Mouse (Mus musculus) urinary bladder, postnatal 25 days (tissue): Measurements from ENCODE around the gene Adcy10.
A peak's percentile ranks its signal among the peaks of the same experiment; 100 is the strongest.

Source experiments
- DNase-seq: peaks from one replicate; pipeline ENCODE4 v3.0.0; 2022; ENCODE audit warnings: low spot score

The Adcy10 gene

DNA sequence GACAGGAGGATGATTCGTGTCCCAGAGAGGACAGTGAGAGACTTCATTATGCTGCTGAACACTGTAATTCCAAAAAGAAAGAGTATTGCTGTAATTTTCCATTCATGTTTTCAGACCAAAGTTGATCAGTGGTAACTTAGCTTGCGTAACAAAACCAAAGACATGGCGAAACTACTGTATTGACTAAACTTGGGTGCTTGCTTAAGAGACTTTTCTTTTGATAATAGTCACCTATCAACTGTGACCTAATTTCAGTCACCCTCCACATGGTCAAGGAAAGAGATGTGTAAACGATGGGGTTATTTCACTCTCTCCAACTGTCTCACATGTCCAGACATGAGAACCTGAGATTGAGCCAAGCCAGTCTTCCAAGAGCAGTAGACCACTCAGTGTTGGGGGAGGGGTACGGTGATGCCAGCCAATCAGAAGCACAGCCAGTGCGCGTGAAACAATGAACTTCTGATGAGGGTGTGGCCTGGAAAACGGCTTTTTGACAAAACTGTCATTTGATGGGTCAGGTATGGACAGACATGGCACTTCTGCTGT lies at the start of gene Adcy10:
Gene Adcy10, plus strand, starts transcription at position 496 of the 546 bp plus-strand sequence.
- DNase-seq: no peak

DNA sequence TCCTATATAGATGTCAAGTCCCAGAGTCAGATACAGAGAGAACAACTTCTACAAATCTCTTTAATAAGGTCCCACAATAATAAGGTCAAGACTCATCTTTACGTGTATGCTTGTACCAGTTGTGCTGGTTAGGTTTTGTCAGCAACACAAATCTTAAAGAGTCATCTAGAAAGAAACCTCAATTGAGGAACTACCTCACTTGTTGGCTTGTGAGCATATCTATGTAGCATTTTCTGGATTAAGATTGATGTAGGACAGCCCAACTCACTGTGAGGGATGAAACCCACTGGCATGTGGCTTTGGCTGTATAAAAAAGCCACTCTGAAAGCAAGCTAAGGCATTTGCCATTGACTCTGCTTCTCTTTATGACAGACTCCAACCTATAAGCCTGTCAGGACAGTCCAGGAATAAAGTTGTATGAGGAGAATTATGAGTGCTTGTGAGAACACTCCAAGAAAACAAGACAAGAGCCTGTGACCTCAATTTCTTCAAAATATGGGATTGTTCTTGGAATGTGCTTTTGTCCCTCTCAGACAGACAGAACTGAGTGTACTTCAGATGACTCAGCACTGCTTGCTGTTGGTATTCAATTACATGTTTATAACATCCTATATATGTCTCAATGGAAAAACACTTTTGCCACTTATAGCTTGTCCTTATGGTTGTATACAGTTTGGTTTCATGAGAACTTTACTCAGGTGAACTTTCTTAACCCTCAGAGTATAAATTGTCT lies 46.5 kb upstream of the Adcy10 start:
- no peak for DNase-seq

DNA sequence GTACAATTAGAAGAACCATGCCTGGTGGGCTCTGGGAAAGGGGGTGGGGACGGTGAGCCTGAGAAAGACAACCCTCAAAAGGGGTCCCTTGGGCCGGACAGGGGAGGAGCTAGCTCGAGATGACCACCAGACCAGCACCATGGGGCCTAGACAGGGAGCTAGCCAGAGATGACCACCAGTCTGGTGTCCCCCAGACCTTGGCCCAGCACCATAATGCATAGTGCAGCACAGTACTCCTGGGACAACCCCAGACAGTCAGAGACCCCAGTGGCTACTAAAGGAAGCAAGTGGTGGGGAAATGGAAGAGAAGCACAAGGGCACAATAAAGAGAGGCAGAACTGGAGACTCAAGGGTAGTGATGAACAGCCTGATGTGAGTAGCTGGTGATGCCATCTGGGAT lies 44.2 kb upstream of the Adcy10 start:
- no peak for DNase-seq

DNA sequence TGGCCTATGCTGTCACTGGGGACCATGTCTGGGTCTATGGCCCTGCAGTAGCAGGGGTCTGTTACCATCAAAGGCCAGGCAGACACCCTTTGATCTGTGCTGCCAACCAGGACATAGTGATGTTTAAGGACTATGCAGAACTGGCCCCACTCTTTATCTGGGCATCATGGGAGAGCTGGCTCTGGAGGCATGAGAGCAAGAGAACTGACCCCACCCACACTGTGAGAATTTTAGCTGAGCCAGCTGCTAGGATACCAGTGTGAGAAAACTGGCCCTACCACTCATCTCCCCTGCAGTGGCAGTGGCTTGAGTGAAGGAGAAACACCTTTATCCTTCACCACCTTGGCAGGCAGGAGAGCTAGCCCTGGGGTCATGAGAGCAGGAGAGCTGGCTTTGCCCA lies 43.8 kb upstream of the Adcy10 start:
- no peak for DNase-seq

DNA sequence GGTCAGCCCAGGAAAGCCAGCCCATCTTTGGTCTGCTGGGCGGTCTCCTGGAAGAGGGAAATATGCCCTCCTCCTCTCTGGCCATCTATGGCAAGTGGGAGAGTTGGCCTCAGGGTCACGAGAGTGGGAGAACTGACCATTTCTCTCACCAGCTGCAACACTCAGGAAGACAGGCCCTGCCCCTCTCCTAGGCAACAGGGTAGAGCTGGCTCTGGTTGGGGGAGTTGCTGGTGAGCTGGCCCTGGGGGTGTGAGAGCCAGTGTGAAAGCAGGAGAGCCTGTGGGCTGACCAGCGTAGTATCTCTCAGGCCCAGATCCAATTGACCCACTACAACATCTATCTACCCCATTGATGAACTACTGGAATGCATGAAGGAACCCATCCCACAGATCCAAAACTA lies 43.3 kb upstream of the Adcy10 start:
- DNase-seq: no peak

DNA sequence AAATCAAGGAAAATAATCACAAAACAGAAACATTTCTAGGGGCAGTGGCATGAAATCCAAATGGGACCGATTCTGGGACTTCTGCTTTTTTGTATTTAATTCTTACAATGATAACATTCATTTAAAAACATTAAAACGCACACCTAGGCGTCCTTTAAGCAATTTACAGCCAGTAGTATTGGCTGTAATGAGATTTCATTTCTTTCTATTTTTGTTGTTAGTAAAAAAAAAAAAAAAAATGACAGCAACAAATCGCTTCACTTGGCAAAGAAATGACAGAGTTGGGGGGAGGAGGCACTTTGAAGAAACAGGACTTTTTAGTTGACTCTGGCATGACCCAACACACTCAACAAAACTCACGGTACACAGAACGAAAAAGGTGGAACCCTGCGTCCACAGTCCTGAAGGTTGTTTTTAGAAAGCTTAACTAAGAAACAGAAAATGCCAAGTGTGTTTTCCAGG lies 25.9 kb upstream of the Adcy10 start:
- DNase-seq: no peak

DNA sequence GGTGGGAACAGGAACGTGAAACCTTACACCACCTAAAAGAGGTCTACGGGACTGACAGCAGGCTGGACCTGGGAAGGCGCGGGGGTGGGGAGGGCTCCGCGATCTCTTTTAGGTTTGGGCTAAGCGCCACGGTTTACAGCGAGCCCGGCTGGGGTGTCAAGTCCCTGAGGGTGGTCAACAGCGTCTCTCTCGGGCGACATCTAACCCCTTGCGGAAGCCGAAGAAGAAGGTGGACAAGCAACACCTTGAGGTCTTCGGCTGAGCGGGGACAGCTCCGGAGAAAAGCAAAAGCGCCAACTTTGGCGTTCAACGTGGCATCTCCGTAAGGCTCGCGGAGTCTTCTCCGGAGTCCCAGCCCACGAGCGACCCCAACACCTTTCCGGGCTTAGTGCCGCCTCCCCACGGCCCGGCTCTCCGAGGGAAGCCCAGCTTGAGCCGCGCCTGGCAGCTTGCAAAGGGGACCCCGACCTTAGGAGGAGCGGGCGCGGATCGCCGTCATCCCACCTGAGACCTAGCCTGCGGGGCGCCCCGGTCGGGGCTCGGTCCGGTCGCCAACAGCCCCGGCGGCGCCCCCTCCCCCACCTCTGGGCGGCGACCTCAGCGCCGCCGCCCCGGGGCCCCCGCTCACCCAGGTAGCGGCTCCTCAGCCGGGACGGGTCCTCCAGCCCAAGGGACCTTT lies 25.3 kb upstream of the Adcy10 start:
- peak; percentile 44 for DNase-seq

DNA sequence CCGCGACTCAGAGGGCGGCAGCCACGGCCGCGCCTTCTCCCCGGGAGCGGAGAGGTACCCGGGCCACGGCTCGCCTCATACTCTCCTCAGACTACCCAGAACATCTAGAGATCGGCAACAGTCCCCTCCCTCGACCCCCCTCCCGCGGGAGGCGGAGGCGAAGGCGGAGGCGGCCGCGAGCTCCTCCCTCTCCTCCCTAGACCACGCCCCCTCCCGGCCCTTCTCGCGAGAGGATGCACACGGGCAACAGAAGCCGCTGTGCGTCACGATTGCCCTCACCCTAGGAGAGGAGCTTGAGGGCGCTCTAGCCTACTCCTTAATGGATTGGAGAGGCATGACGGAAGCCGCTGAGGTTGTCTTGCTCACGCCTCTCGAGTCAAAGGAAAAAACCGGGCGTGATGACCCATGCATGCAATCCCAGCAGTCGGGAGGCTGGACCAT lies 24.6 kb upstream of the Adcy10 start, which contains the start of the genes Dcaf6 and Mpc2:
Gene Dcaf6, minus strand, starts transcription at position 116 of the 441 bp plus-strand sequence.
Gene Mpc2, plus strand, starts transcription at position 278 of the 441 bp plus-strand sequence.
- peak; percentile 100 for DNase-seq

DNA sequence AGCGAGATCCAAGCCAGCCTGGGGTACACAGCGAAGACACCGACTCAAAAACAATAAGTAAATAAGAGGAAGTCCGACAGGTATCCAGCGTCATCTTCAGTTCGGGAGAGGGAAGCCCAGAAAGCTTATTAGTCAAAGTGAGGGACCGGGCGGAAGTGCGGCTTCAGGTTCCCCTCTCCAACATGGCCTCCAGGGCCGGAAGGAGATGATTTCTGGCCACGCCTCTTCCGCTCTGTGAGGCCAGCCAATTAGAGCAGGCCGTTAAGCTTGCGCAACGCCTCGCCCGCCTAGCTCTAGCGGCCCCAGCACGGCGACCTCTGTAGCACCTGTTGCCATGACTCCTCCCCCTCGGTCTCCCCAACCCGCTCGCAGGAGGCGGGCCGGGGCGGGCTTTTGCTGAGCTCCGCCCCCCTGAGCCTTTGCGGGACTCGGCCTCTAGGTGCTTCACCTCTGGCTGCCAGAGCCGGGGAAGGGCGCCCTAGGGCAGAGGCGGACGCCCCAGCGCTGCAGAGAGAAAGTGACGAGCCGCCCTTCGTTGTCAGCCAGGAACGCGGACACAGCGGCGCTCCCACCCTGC lies 24.1 kb upstream of the Adcy10 start:
- DNase-seq: peak; percentile 97

DNA sequence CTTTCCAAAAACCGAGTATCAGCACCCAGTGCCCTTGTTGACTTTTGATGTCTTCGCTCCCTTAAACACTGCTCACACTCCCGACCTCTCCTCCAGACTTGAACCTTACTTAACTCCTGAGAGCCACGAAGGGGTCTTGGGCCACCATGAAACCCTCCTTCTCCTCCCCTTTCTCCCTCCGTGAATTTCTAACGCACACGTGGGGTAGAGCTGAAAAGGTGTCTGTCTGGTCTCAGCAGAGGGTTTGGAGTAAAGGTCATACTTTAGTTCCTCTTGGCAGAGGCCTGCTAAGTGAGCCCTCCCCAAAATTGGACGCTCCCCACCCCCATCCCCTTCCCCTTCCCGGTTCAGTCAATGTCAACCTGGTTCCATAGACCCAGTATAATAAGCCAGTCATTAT lies 23.3 kb upstream of the Adcy10 start:
- DNase-seq: no peak

DNA sequence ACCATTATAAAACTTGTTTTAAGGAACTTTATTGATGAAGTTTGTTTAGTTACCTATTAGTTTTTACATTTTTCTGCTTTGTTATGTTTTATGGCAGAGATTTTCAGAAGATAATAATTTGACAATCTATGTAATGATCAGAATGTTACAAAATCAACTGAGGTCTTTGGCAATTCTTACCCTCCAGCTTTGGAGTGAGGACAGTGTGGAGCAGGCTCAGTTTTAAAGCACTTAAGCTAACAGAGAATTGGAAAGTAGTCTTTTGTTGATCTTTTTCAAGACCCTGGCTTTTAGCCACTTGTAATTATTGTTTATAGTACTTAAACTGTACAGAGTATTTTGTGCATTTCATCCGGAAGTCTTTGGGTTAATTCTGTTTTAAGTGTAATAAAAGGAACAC lies 22.1 kb upstream of the Adcy10 start:
- no peak for DNase-seq

DNA sequence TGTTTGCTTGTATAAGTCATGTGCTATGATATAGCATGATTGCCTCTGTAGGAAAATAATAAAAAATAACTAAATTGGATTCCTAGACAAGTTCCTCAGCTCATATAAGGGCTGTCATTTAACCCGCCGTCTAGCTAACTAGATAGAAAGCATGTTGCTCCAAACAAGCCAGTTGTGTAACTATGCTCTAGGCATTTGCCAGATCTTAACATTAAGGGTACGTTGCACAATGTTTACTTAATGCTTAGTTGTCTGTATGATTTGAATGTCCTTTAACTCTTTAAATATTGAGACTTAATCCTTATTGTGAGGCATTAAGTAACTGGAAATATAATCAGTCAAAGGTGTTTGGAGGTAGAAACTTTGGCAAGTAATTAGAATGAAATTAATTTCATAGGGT lies 20.4 kb upstream of the Adcy10 start:
- no peak for DNase-seq

DNA sequence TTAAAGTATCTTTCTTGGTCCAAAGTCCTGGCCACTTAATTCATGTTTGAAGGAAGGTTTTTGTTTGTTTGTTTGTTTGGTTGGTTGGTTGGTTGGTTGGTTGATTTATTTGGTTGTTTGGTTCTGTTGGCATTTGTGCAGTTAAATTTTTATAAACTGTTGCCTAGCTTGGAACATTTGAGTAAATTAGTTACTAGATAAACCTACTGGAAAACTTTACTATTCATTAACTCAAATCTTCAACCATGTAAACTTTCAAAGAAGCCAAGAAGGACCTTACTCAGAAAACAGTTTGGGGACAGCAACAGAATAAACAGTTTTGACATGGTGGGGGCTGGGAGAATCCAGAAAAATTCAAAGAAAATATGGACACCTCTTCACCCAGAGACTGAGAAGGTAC lies 16.0 kb upstream of the Adcy10 start:
- no peak for DNase-seq

DNA sequence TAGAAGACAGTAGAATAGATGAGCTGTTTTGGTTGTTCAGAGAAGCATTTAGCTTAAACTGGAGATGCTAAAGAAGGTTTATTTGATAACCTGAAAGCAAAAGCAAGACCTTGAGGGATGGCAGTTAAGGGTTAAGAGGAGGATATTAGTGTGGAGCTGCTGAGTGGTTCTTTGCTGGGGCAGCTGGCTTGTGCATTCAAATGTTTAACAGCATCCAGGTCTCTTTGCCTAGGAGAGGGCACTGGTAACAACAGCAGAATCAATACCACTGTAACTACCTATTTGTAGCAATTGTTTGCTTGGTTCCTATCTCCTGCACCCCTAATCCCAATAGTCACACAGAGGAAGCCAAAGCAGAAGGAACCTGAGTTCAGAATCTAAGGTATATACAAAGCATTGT lies 15.3 kb upstream of the Adcy10 start:
- no peak for DNase-seq

DNA sequence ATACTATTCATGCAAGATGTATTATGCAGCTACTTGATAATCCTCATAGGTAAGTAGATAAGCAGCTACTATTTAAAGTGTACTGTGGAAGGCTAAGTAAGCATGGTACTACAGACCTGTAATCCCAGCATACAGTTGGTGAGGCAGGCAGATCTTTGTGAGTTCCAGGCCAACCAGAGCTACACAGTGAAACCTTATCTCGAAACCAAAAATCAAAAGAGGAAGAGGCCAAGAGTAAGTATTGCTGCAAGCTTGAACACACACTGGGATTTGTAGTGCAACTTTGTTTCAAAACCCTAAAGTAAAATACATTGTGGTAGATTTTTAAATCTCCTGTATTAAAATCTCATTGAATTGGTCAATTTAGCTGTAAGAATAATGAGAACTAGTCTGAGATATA lies 13.5 kb upstream of the Adcy10 start:
- no peak for DNase-seq

DNA sequence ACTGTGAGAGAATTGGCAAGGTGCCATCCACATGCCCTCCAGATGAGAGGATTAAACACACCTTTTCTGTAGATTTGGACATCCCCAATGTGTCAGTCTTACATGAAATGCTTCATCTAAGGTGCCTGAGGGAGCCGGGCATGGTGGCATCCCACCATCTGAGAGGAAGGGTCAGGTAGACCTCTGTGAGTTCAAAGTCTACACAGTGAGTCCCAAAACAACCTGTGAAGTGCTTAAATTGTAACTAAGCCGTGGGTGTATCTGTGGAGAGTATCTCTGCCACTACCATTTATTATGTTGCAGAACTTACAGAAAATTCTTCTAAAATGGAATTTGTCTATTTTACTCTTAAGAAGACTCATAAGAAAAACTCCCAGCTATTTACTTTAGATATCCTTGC lies 1.1 kb downstream of the Adcy10 start:
- no peak for DNase-seq

DNA sequence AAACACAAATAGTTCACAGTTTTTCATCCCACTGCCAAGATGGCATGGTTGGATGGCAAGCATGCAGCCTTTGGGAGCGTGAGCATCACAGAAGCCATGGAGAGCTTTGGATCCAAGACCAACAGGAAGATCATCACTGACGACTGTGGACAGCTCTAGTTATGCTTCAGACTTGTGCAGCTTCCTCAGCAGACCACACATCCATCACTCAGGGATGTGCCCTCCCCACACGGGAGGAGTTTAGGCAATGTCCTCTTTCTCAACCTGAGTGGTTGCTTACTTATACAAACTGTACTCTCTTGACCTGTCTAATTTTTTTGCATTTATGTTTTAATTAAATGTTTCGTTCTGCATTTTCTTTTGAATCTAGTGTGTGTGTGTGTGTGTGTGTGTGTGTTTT lies 4.2 kb downstream of the Adcy10 start:
- no peak for DNase-seq

DNA sequence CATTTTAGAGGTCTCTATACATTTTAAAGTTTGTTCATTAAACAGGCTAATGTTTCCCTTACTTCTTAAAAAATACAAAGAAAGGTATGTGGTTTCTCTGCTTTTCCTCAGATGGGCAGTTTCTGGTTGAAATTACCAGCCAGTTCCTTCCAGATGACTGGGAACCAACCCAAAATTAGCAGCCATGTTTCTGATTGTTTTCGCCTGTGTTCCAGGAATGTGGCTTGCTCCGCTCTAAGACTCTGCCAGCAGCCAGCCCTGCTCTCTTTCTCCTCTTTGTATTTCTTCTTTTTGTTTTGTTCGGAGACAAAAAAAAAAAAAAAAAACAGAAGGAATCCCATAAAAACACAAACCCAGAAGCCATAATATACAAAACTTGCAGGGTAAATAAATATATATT lies 13.9 kb downstream of the Adcy10 start:
- DNase-seq: no peak

DNA sequence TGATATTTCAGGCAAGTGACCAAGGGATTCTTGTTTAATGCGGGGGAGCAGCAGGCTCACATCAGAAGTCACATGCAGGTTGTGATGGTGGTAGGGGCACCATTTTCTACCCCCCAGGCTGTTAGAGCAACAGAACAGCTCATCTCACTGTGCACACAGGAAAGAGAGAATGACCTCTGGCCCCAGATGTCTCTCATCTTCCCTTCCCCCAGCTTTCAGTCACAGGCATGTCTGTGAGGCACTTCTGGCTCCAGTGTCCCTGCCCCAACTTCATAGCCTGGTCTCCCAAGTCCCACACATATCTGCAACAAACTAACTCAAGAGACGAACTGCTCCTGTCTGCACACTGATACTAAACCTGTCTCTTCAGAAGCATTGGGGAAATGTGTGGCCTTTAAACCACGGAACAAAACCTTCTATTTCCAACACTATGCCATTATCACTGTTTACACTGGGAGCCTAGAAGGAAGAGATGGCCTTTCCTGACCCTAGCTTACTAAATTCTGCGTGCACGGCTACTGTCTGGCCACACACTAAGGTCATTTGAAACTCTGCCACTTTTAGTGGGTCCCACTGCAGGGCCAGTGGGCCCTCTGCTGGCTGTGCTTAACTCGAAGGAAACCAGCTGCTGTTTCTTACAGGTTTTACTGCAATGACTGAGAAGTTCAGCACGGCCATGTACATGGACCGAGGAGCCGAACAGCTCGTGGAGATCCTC lies 18.5 kb downstream of the Adcy10 start:
- DNase-seq: no peak

DNA sequence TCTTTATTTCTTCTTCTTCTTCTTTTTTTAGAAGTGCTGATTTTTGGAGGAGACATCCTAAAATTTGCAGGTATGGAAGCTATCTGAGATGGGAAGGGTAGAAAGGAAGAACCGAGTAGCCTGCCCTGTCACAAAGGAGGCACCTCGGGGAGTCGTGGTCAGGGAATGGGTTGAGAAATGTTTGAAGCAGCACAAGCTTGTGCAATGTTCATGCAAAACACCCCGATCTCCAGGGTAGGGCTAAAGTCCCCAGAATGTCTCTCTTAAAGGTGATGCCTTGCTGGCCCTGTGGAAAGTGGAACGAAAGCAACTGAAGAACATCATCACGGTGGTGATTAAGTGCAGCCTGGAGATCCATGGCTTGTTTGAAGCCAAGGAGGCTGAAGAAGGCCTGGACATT lies 21.3 kb downstream of the Adcy10 start:
- no peak for DNase-seq

DNA sequence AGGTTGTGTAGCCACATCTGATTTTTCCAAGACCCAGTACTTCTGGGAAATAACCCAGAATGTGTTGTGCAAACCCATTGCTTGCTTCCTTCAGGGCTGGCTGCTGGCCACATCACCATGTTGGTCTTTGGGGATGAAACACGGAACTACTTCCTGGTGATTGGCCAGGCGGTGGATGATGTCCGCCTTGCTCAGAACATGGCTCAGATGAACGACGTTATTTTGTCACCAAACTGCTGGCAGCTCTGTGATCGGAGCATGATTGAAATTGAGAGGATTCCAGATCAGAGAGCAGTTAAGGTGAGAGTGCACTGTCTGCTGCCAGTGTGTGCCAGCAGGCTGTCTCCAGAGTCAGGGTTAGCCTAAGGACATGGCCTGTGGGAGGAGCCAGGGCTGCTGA lies 25.2 kb downstream of the Adcy10 start:
- no peak for DNase-seq

DNA sequence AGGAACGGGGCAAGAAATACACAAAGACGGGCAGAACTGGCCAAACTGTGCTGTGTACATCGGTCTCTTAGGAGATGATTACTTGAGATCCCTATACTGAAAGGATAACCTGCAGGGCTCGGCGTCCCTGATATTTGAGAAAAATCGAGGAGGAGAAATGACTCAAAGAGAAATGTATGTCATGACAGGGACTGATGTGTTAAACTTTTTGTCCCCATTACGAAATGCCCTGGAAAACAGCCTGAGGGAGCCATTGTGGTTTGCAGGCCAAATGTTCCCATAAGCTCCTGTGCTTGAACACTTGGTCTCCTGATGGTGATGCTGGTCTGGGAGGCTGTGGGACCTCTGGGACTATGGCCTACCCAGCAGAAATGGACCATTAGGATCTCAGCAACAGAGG lies 35.7 kb downstream of the Adcy10 start:
- DNase-seq: no peak
